ENCODE assay signal across 11 mouse cellular contexts in the genomic region with DNA sequence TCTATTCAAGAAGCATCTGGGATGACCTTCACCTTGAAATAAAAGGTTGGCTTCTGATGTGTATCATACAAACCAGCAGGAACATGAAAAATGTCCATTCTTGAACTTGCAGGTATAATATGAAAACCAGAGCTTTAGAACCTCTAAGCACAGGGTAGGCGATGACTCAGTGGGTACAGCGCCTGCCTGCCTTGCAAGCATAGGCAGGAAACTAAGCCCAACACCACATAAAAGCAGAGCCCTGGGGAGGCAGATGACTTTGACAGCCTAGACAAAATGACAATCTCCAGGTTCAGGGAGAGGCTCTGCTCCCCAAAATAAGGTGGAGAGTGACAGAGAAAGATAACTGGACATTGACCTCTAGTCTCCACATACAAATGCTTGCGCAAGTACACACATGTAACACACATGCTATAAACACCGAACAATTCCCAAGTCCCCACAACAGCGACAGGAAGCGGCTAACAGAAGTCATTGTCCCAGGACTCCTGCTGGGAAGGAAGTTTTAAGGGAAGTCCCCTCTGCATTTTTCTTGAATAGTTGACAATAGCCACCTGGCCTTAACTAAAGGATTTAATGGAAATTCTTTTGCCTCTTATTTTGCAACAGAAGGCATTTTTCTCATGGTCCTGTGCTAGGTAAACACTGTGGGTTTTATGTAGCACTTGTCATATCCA. TPM values are rescaled to one million over a fixed set of nuclear protein-coding genes. Genes with fewer than 3 reads are reported as not detected.
DNase-seq lines count a peak whose midpoint lies in the region; ATAC-seq and TF ChIP-seq lines count a peak whose summit lies in the region.
"Had no signal": no experiment of that assay in that cellular context is flagged by ENCODE, and none has a peak within 500 bp of the region (broad histone marks: within the 10 kb centered on the region; RNA-seq: fewer than 3 reads in every experiment).

No protein-coding gene starts in this region.

- H3K4me2 ChIP-seq in kidney, embryonic 15.5 days: no peak overlapping the region
- H3K4me2 ChIP-seq in kidney, embryonic 14.5 days (replicated peaks; ENCODE audit: low read depth, low read length): no peak overlapping the region
- no peak overlapping the region for H3K4me2 ChIP-seq in stomach, embryonic 16.5 days (ENCODE audit: low read depth, low read length)
- H3K4me2 ChIP-seq in forebrain, postnatal 0 days (ENCODE audit: low read depth): no peak overlapping the region

- peaks cover 40% of the 10 kb centered on the region for H3K4me1 ChIP-seq in kidney, embryonic 15.5 days
- H3K4me1 ChIP-seq in kidney, embryonic 14.5 days (ENCODE audit: control insufficient read depth, insufficient read depth, low read length): no peaks in the 10 kb centered on the region
- H3K4me1 ChIP-seq in stomach, embryonic 16.5 days (ENCODE audit: control insufficient read depth, insufficient read depth, low read length): peaks cover 6% of the 10 kb centered on the region
- H3K4me1 ChIP-seq in forebrain, postnatal 0 days (ENCODE audit: insufficient read depth): no peaks in the 10 kb centered on the region

- peak overlapping the region; percentile 49 for H3K27ac ChIP-seq in kidney, embryonic 15.5 days
- no peak overlapping the region for H3K27ac ChIP-seq in kidney, embryonic 14.5 days (ENCODE audit: low read depth, low read length)
- H3K27ac ChIP-seq in stomach, embryonic 16.5 days (ENCODE audit: low read length): peak overlapping the region; percentile 39
- no peak overlapping the region for H3K27ac ChIP-seq in forebrain, postnatal 0 days (ENCODE audit: low read depth, low read length)

- H3K27me3 ChIP-seq in kidney, embryonic 15.5 days: no peaks in the 10 kb centered on the region
- no peaks in the 10 kb centered on the region for H3K27me3 ChIP-seq in kidney, embryonic 14.5 days (ENCODE audit: control insufficient read depth, insufficient read depth, low read length)
- no peaks in the 10 kb centered on the region for H3K27me3 ChIP-seq in stomach, embryonic 16.5 days (ENCODE audit: control insufficient read depth, insufficient read depth, low read length)
- H3K27me3 ChIP-seq in forebrain, postnatal 0 days (ENCODE audit: insufficient read depth, low read length): no peaks in the 10 kb centered on the region

- 60% methylated on average over 6 of the region's 6 CpGs for WGBS in kidney, embryonic 15.5 days
- WGBS in kidney, embryonic 14.5 days: 66% methylated on average over 6 of the region's 6 CpGs
- WGBS in stomach, embryonic 16.5 days: 49% methylated on average over 6 of the region's 6 CpGs
- WGBS in forebrain, postnatal 0 days: 60% methylated on average over 6 of the region's 6 CpGs

- H3K9ac ChIP-seq in kidney, embryonic 15.5 days: no peak overlapping the region
- H3K9ac ChIP-seq in kidney, embryonic 14.5 days (ENCODE audit: low read depth, low read length): no peak overlapping the region
- H3K9ac ChIP-seq in stomach, embryonic 16.5 days (ENCODE audit: low read length): no peak overlapping the region
- no peak overlapping the region for H3K9ac ChIP-seq in forebrain, postnatal 0 days

- no peak for ATAC-seq in kidney, embryonic 15.5 days (replicated peaks; ENCODE audit: low FRiP score)
- ATAC-seq in kidney, embryonic 14.5 days (ENCODE audit: low FRiP score, low TSS enrichment): no peak
- ATAC-seq in stomach, embryonic 16.5 days (ENCODE audit: insufficient read depth, low FRiP score): no peak
- no peak for ATAC-seq in forebrain, postnatal 0 days
- ATAC-seq: forebrain, embryonic 14.5 days had no signal

- DNase-seq in adrenal gland, adult (ENCODE audit: inconsistent age in 2 of 2, low spot score in 1 of 2): peak; percentile 70 to 73
- no peak for DNase-seq in adrenal gland, postnatal 4 days (ENCODE audit: low spot score in 2 of 2)
- DNase-seq in T-cell, adult 2 months (ENCODE audit: low spot score): peak; percentile 24
- no peak for DNase-seq in forebrain, postnatal 0 days
- DNase-seq in urinary bladder, postnatal 36 days (ENCODE audit: low spot score in 2 of 2): no peak
- DNase-seq: adrenal gland, postnatal 14 days; cerebellum, adult 11-12 months had no signal

- TF ChIP-seq CTCF in forebrain, postnatal 0 days (IDR thresholded peaks at IDR 0.05; ENCODE audit: low read depth): no peak

- no peaks in the 10 kb centered on the region for H3K9me3 ChIP-seq in kidney, embryonic 15.5 days (replicated peaks)
- H3K9me3 ChIP-seq in kidney, embryonic 14.5 days (ENCODE audit: control insufficient read depth, low read length): no peaks in the 10 kb centered on the region
- no peaks in the 10 kb centered on the region for H3K9me3 ChIP-seq in stomach, embryonic 16.5 days (replicated peaks; ENCODE audit: control insufficient read depth, low read length)
- H3K9me3 ChIP-seq in forebrain, postnatal 0 days (ENCODE audit: low read length): no peaks in the 10 kb centered on the region

- no peaks in the 10 kb centered on the region for H3K36me3 ChIP-seq in kidney, embryonic 15.5 days
- H3K36me3 ChIP-seq in kidney, embryonic 14.5 days (ENCODE audit: control insufficient read depth, insufficient read depth, low read length): no peaks in the 10 kb centered on the region
- no peaks in the 10 kb centered on the region for H3K36me3 ChIP-seq in stomach, embryonic 16.5 days (ENCODE audit: control insufficient read depth, insufficient read depth, low read length)
- H3K36me3 ChIP-seq in forebrain, postnatal 0 days (ENCODE audit: insufficient read depth): no peaks in the 10 kb centered on the region

- no peak overlapping the region for H3K4me3 ChIP-seq in kidney, embryonic 15.5 days (replicated peaks)
- H3K4me3 ChIP-seq in kidney, embryonic 14.5 days (ENCODE audit: low read length): no peak overlapping the region
- H3K4me3 ChIP-seq in stomach, embryonic 16.5 days (replicated peaks; ENCODE audit: low read length): no peak overlapping the region
- H3K4me3 ChIP-seq in forebrain, postnatal 0 days (ENCODE audit: low read depth, low read length): no peak overlapping the region

RNA-seq across cellular contexts. Expression of gene Rftn2, which starts 30.1 kb away (rescaled TPM):
- total RNA-seq in adrenal gland, postnatal 4 days (2021): 10 to 100 TPM; 32.7 to 33.0 TPM
- polyA plus RNA-seq in kidney, embryonic 15.5 days (2015; fragmentation: Nextera tagmentation; extraction: Ambion mirVana): 7.6 and 8.4 TPM in 2 replicates
- 4.8 and 6.6 TPM in 2 replicates for polyA plus RNA-seq in kidney, embryonic 14.5 days (2014; fragmentation: Nextera tagmentation; extraction: Ambion mirVana)
- 8.4 and 10.6 TPM in 2 replicates for polyA plus RNA-seq in stomach, embryonic 16.5 days (2015; fragmentation: Nextera tagmentation; extraction: Ambion mirVana)
- total RNA-seq in forebrain, postnatal 0 days (2014; rRNA removed): 10.1 and 10.9 TPM in 2 replicates
- polyA plus RNA-seq in forebrain, postnatal 0 days (2015; fragmentation: Nextera tagmentation; extraction: Ambion mirVana): 7.9 and 12.4 TPM in 2 replicates

RNA-seq across cellular contexts. Expression of gene Mars2, which starts 40.5 kb away (rescaled TPM):
- total RNA-seq in adrenal gland, postnatal 4 days (2021): 1 to 10 TPM; 5.2 to 6.0 TPM
- polyA plus RNA-seq in kidney, embryonic 15.5 days (2015; fragmentation: Nextera tagmentation; extraction: Ambion mirVana): 2.4 and 2.5 TPM in 2 replicates
- 2.1 and 2.4 TPM in 2 replicates for polyA plus RNA-seq in kidney, embryonic 14.5 days (2014; fragmentation: Nextera tagmentation; extraction: Ambion mirVana)
- 3.9 TPM in 2 replicates for polyA plus RNA-seq in stomach, embryonic 16.5 days (2015; fragmentation: Nextera tagmentation; extraction: Ambion mirVana)
- 11.5 and 13.1 TPM in 2 replicates for total RNA-seq in forebrain, postnatal 0 days (2014; rRNA removed)
- polyA plus RNA-seq in forebrain, postnatal 0 days (2015; fragmentation: Nextera tagmentation; extraction: Ambion mirVana): 2.3 and 2.5 TPM in 2 replicates

Comparison
In these comparisons a context has a peak if more than half of its experiments do, and no peak if none do; other contexts are left out.
1. DNase-seq: peak in adrenal gland, adult (2 of 2) and T-cell, adult 2 months (single experiment); none in adrenal gland, postnatal 4 days (0 of 2), forebrain, postnatal 0 days (single experiment) and urinary bladder, postnatal 36 days (0 of 2).
2. H3K27ac ChIP-seq: peak in kidney, embryonic 15.5 days (single experiment) and stomach, embryonic 16.5 days (single experiment); none in kidney, embryonic 14.5 days (single experiment) and forebrain, postnatal 0 days (single experiment).